Mouse (Mus musculus): ENCODE measurements around the gene Ncapd3.

- no peak for TF ChIP-seq CTCF (IDR thresholded peaks at IDR 0.05; ENCODE audit: insufficient read depth, low read length)
- no peak for TF ChIP-seq POLR2A (IDR thresholded peaks at IDR 0.05; ENCODE audit: borderline replicate concordance, extremely low read depth, low read depth, low read length)
These were observed 13.9 kb downstream of the Ncapd3 start for GRCm38 (mm10) chr9:27043892-27044291.

Data from lung, adult 2 months (tissue).